Mouse (Mus musculus): ENCODE measurements at regions not wholly inside any gene's neighbourhood (a gene's known extent, or its start where the extent isn't known, plus 50 kb on each side); places are given as distances from the start of the nearest gene placed in this dataset.

DNA sequence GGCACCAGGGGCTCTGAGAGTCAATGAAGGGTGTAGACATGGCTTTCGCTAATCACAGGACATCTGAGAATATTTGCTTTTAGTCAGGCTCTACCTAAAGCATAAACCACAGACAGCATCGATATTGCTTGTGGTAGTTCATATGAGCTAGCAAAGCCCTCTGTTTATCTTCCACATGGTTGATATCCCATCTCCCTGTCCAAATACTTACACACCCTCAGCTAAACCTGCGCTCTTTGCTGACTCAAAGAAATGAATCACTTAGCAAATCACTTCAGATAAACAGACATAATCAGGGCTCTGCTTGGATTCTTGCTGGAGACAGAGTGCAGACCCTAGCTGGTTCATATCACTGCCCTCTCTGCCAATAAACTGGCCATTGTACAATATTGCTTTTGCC is 298.8 kb downstream of the Rnd3 start:
- no peaks in the 10 kb centered on the region for H3K79me2 ChIP-seq (ENCODE audit: control insufficient read depth, insufficient read depth)
- no peak overlapping the region for H3K4me2 ChIP-seq (ENCODE audit: low read depth)
- no peak overlapping the region for H3ac ChIP-seq (ENCODE audit: control insufficient read depth, insufficient read length)
- no peaks in the 10 kb centered on the region for H3K36me3 ChIP-seq (ENCODE audit: control insufficient read depth, insufficient read depth)
- no peak overlapping the region for H3K4me3 ChIP-seq
- no peak for TF ChIP-seq MYOD1 (IDR thresholded peaks at IDR 0.05; ENCODE audit: control insufficient read depth in 1 of 3, insufficient read length in 2 of 3, low read depth in 2 of 3)
- TF ChIP-seq SRF (IDR thresholded peaks at IDR 0.05; ENCODE audit: control insufficient read depth, insufficient read length, low read depth), result no peak
- TF ChIP-seq TCF12 (IDR thresholded peaks at IDR 0.05; ENCODE audit: insufficient read depth, poor library complexity, severe bottlenecking), result no peak
- H3K27me3 ChIP-seq (ENCODE audit: control insufficient read depth, insufficient read depth, insufficient read length), result no peaks in the 10 kb centered on the region

DNA sequence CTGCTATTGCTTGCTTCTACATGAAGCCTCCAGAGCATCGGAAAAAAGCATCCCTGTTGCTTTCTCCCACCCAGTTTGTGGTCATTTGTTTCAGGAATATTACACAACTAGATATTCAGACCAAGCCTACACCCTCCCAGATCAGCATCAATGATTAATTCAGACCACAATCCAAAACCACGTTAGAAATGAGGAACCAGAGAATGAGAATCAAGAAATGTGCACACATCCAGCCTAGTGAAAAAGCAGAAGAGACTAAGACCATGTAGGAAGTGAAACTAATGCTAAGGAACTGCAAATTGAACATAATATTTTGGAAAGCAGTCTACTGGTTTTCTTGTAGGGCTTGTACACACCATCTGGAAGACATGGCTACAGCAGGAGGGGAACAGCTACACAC is 307.0 kb downstream of the Rnd3 start:
- Histone ChIP-seq H3K4me2 (ENCODE audit: low read depth) (no peak overlapping the region), H3K4me3 (no peak overlapping the region), H3K27me3 (ENCODE audit: control insufficient read depth, insufficient read depth, insufficient read length) (no peaks in the 10 kb centered on the region), H3K79me2 (ENCODE audit: control insufficient read depth, insufficient read depth) (no peaks in the 10 kb centered on the region), H3ac (ENCODE audit: control insufficient read depth, insufficient read length) (no peak overlapping the region), H3K36me3 (ENCODE audit: control insufficient read depth, insufficient read depth) (no peaks in the 10 kb centered on the region)
- TF ChIP-seq CEBPB (IDR thresholded peaks at IDR 0.05; ENCODE audit: insufficient read depth, poor library complexity, severe bottlenecking), result no peak
- TF ChIP-seq MYOG (IDR thresholded peaks at IDR 0.05; ENCODE audit: control insufficient read depth in 1 of 3, insufficient read depth in 1 of 3, insufficient read length in 2 of 3, low read depth in 2 of 3), result no peak
- no peak for TF ChIP-seq TCF12 (IDR thresholded peaks at IDR 0.05; ENCODE audit: insufficient read depth, poor library complexity, severe bottlenecking)
- no peak for TF ChIP-seq TCF3 (IDR thresholded peaks at IDR 0.05; ENCODE audit: insufficient read length, low read depth)
- no peak for TF ChIP-seq REST (IDR thresholded peaks at IDR 0.05; ENCODE audit: insufficient read depth, insufficient read length)
- TF ChIP-seq SRF (IDR thresholded peaks at IDR 0.05; ENCODE audit: control insufficient read depth, insufficient read length, low read depth), result no peak
- no peak for TF ChIP-seq USF1 (IDR thresholded peaks at IDR 0.05; ENCODE audit: low read depth)
- TF ChIP-seq POLR2AphosphoS2 (IDR thresholded peaks at IDR 0.05; ENCODE audit: insufficient read length, low read depth), result no peak
- no peak for TF ChIP-seq MYOD1 (IDR thresholded peaks at IDR 0.05; ENCODE audit: control insufficient read depth in 1 of 3, insufficient read length in 2 of 3, low read depth in 2 of 3)
- no peak for TF ChIP-seq E2F4 (IDR thresholded peaks at IDR 0.05; ENCODE audit: insufficient read depth)
- no peak for TF ChIP-seq POLR2A (IDR thresholded peaks at IDR 0.05; ENCODE audit: insufficient read length, low read depth)
- TF ChIP-seq MAX (IDR thresholded peaks at IDR 0.05; ENCODE audit: low read depth), result no peak

DNA sequence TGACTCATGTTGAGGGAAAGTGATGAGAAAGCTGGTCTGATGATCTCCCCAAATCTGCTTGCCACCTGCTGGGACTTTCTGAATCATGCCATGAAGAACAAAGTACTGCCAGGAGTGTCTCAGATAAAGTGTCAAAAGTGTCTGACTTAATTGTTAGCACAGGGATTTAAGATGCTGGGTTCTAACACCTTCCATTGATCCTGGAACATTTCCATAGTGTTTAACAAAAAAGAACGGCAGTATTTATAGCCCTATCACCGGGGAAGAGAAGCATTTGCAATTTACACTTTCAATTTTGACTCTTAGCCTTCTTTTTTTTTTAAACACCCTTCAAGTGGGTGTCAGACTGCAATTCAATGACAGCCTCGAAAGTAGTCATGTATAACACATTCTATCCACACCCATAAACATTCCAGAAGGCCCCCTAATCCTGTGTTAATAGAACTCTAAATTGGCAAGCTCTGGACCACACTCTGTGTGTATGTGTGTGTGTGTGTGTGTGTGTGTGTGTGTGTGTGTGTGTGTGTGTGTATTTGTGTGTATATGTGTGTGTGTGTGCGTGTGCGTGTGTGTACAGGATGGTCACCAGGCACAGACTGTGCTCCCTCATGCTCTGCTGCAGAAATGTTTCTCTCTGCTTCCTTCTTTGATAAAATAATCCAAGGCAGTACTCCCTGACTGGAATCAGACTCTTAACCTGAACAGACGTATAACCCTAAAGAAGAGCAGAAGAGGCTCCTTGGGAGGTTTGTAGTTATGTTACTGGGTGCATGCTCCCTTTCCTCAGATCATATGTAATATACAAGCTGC is 313.2 kb downstream of the Rnd3 start:
- Histone ChIP-seq H3K4me3 (no peak overlapping the region), H3K79me2 (ENCODE audit: control insufficient read depth, insufficient read depth) (no peaks in the 10 kb centered on the region), H3K36me3 (ENCODE audit: control insufficient read depth, insufficient read depth) (no peaks in the 10 kb centered on the region), H3K27me3 (ENCODE audit: control insufficient read depth, insufficient read depth, insufficient read length) (no peaks in the 10 kb centered on the region), H3K4me2 (ENCODE audit: low read depth) (no peak overlapping the region), H3ac (ENCODE audit: control insufficient read depth, insufficient read length) (no peak overlapping the region)
- TF ChIP-seq E2F4 (IDR thresholded peaks at IDR 0.05; ENCODE audit: insufficient read depth) (no peak), SRF (IDR thresholded peaks at IDR 0.05; ENCODE audit: control insufficient read depth, insufficient read length, low read depth) (no peak)

DNA sequence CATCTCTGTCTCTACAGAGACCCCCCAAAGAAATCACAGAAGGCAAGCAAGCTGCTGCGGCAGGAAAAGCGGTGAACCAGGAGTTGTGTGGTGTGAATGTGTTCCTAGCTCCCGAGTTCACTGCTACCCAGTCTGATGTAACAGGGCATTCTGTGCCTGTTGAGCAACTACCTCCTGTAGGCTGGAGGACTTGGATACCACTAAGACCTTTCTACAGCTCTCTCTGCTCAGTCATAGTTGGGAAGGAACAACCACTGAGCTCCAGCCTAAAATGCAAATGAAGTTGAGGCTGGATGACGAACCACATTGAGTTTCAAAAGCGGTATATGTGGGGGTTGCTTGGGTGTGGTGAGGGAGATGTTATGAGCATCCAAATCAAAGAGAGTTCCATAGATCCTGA is 315.1 kb downstream of the Rnd3 start:
- Histone ChIP-seq H3K79me2 (ENCODE audit: control insufficient read depth, insufficient read depth) (no peaks in the 10 kb centered on the region), H3K4me3 (no peak overlapping the region), H3K27me3 (ENCODE audit: control insufficient read depth, insufficient read depth, insufficient read length) (no peaks in the 10 kb centered on the region), H3K4me2 (ENCODE audit: low read depth) (no peak overlapping the region), H3K36me3 (ENCODE audit: control insufficient read depth, insufficient read depth) (no peaks in the 10 kb centered on the region), H3ac (ENCODE audit: control insufficient read depth, insufficient read length) (no peak overlapping the region)
- TF ChIP-seq CEBPB (IDR thresholded peaks at IDR 0.05; ENCODE audit: insufficient read depth, poor library complexity, severe bottlenecking) (0 out of 2 replicates have a peak, but pooled peaks have one; percentile 8), REST (IDR thresholded peaks at IDR 0.05; ENCODE audit: insufficient read depth, insufficient read length) (no peak)

DNA sequence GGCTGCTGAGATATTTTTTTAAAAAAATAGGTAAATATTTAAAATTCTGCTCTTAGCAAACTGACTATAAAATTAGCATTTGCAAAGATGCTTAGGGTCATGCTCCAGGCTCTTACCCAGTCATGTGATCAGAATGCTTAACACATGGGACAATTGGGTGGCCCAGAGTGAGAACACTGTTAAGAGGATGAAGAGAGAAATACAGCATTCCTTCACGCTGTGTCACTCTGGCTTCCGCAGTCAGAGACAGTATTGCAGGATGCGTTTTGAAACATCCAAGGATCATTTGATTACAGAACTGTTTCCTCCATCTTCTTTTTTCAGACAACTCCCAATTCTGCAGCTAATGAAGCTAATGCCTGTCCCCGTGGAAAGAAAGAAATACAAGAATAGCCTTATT is 316.4 kb downstream of the Rnd3 start:
- Histone ChIP-seq H3K36me3 (ENCODE audit: control insufficient read depth, insufficient read depth) (no peaks in the 10 kb centered on the region), H3K4me2 (ENCODE audit: low read depth) (no peak overlapping the region), H3K27me3 (ENCODE audit: control insufficient read depth, insufficient read depth, insufficient read length) (no peaks in the 10 kb centered on the region), H3K79me2 (ENCODE audit: control insufficient read depth, insufficient read depth) (no peaks in the 10 kb centered on the region), H3ac (ENCODE audit: control insufficient read depth, insufficient read length) (no peak overlapping the region), H3K4me3 (no peak overlapping the region)
- TF ChIP-seq E2F4 (IDR thresholded peaks at IDR 0.05; ENCODE audit: insufficient read depth) (no peak), USF1 (IDR thresholded peaks at IDR 0.05; ENCODE audit: low read depth) (peak; percentile 54)

DNA sequence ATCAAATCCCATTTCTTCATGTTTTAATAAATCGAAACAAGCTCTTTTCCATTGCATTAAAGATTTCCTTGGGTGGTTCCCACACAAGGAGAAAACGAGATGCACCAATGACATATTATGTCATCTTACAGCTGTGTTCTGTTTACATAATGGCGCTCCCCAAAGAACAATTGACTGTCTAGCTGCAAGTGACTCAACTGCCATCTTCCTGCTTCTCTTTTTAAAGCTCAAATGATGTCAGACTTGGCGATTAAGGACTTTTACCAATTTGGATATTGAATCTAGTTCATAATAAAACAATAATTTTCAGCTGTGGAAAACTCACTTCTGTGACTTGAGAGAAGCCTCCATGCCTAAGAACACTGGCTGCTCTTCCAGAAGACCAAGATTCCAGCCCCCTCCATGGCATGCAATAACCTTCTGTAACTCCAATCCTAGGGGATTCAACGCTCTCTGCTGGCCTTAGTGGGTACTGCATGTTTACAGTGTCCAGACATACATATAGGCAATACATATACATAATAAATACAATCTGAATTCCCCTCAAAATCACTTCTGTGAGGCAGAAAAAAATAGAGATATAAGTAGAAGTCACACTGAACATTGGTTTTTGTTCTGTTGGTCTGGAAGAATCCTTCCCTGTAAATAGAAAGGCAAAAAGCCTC is 318.7 kb downstream of the Rnd3 start:
- no peak overlapping the region for H3K4me3 ChIP-seq
- H3K79me2 ChIP-seq (ENCODE audit: control insufficient read depth, insufficient read depth), result no peaks in the 10 kb centered on the region
- H3K36me3 ChIP-seq (ENCODE audit: control insufficient read depth, insufficient read depth), result no peaks in the 10 kb centered on the region
- no peak overlapping the region for H3K4me2 ChIP-seq (ENCODE audit: low read depth)
- no peak overlapping the region for H3ac ChIP-seq (ENCODE audit: control insufficient read depth, insufficient read length)
- H3K27me3 ChIP-seq (ENCODE audit: control insufficient read depth, insufficient read depth, insufficient read length), result no peaks in the 10 kb centered on the region
- TF ChIP-seq MYOG (IDR thresholded peaks at IDR 0.05; ENCODE audit: control insufficient read depth in 1 of 3, insufficient read depth in 1 of 3, insufficient read length in 2 of 3, low read depth in 2 of 3) (no peak), POLR2AphosphoS2 (IDR thresholded peaks at IDR 0.05; ENCODE audit: insufficient read length, low read depth) (no peak), MYOD1 (IDR thresholded peaks at IDR 0.05; ENCODE audit: control insufficient read depth in 1 of 3, insufficient read length in 2 of 3, low read depth in 2 of 3) (no peak), MAX (IDR thresholded peaks at IDR 0.05; ENCODE audit: low read depth) (no peak), USF1 (IDR thresholded peaks at IDR 0.05; ENCODE audit: low read depth) (no peak)

All from myocyte (in vitro differentiated cells).